Mouse (Mus musculus) brown adipose tissue, adult 24 weeks (tissue): ENCODE measurements around the gene F7. TPM values are rescaled to one million over a fixed set of nuclear protein-coding genes. Genes with fewer than 3 reads are reported as not detected.

Source experiments
- H3K27ac ChIP-seq: fragments of 200-500 bp; replicated peaks from 2 replicates; pipeline ENCODE4 v1.5.1; 2012; ENCODE audit warnings: low read depth, mild to moderate bottlenecking, low read length
- H3K4me1 ChIP-seq: fragments of 200-500 bp; 2 replicates; pipeline ENCODE4 v1.6.1; 2012; ENCODE audit warnings: low read length, mixed read lengths; ENCODE audit not compliant: control insufficient read depth, insufficient read depth, insufficient read length
- H3K4me3 ChIP-seq: fragments of 200-500 bp; 2 replicates; pipeline ENCODE4 v1.5.1; 2012; ENCODE audit warnings: low read depth, mild to moderate bottlenecking, low read length, moderate library complexity; ENCODE audit not compliant: insufficient read depth
- polyA plus RNA-seq: library from polyadenylated mRNA; stranded (reverse); fragments of >200 nt; gene quantifications from 2 replicates; pipeline ENCODE4 v1.2.4, GENCODE M21; 2012; ENCODE audit not compliant: missing spikeins, insufficient read depth, insufficient read length

F7 gene
- not detected in 2 replicates for polyA plus RNA-seq

GRCm38 (mm10) chr8:13025487-13026224 lies at the start of gene F7:
Gene F7 (plus strand): TSS chr8:13026034.
- H3K4me3 ChIP-seq = no peak within 1 kb of the TSS
- H3K27ac ChIP-seq = no peak within 1 kb of the TSS
- H3K4me1 ChIP-seq = no peaks in the 10 kb centered on the region

- Histone ChIP-seq H3K4me3 (no peak overlapping the region), H3K27ac (no peak overlapping the region), H3K4me1 (no peaks in the 10 kb centered on the region)
Observed at GRCm38 (mm10) chr8:12976290-12976689, 49.5 kb upstream of the F7 start.

GRCm38 (mm10) chr8:12976723-12977122 lies 49.1 kb upstream of the F7 start:
- Histone ChIP-seq H3K4me3 (no peak overlapping the region), H3K27ac (no peak overlapping the region), H3K4me1 (no peaks in the 10 kb centered on the region)

GRCm38 (mm10) chr8:12977325-12977724 lies 48.5 kb upstream of the F7 start:
- Histone ChIP-seq H3K27ac (no peak overlapping the region), H3K4me1 (no peaks in the 10 kb centered on the region), H3K4me3 (no peak overlapping the region)

GRCm38 (mm10) chr8:12978308-12978707 lies 47.5 kb upstream of the F7 start:
- Histone ChIP-seq H3K27ac (no peak overlapping the region), H3K4me1 (no peaks in the 10 kb centered on the region), H3K4me3 (no peak overlapping the region)

- H3K4me1 ChIP-seq = no peaks in the 10 kb centered on the region
- H3K27ac ChIP-seq = no peak overlapping the region
- no peak overlapping the region for H3K4me3 ChIP-seq
Observed at GRCm38 (mm10) chr8:12978726-12979125, 47.1 kb upstream of the F7 start.

- H3K4me3 ChIP-seq = no peak overlapping the region
- H3K27ac ChIP-seq = no peak overlapping the region
- no peaks in the 10 kb centered on the region for H3K4me1 ChIP-seq
Observed at GRCm38 (mm10) chr8:12983681-12984467, 42.0 kb upstream of the F7 start.

GRCm38 (mm10) chr8:12984601-12985243 lies 41.1 kb upstream of the F7 start:
- Histone ChIP-seq H3K4me3 (no peak overlapping the region), H3K4me1 (no peaks in the 10 kb centered on the region), H3K27ac (no peak overlapping the region)

- H3K4me3 ChIP-seq = no peak overlapping the region
- H3K4me1 ChIP-seq = no peaks in the 10 kb centered on the region
- no peak overlapping the region for H3K27ac ChIP-seq
Observed at GRCm38 (mm10) chr8:12985259-12985658, 40.6 kb upstream of the F7 start.

- Histone ChIP-seq H3K4me3 (no peak overlapping the region), H3K27ac (no peak overlapping the region), H3K4me1 (no peaks in the 10 kb centered on the region)
Observed at GRCm38 (mm10) chr8:12987571-12987970, 38.3 kb upstream of the F7 start.

- Histone ChIP-seq H3K27ac (no peak overlapping the region), H3K4me3 (no peak overlapping the region), H3K4me1 (no peaks in the 10 kb centered on the region)
Observed at GRCm38 (mm10) chr8:12988722-12989430, 37.0 kb upstream of the F7 start.

GRCm38 (mm10) chr8:12991411-12991810 lies 34.4 kb upstream of the F7 start:
- Histone ChIP-seq H3K4me3 (no peak overlapping the region), H3K4me1 (no peaks in the 10 kb centered on the region), H3K27ac (no peak overlapping the region)

GRCm38 (mm10) chr8:12994468-12994867 lies 31.4 kb upstream of the F7 start:
- Histone ChIP-seq H3K4me1 (no peaks in the 10 kb centered on the region), H3K4me3 (no peak overlapping the region), H3K27ac (no peak overlapping the region)

- Histone ChIP-seq H3K4me1 (no peaks in the 10 kb centered on the region), H3K27ac (no peak overlapping the region), H3K4me3 (no peak overlapping the region)
Observed at GRCm38 (mm10) chr8:12995481-12995880, 30.4 kb upstream of the F7 start.

- no peak overlapping the region for H3K27ac ChIP-seq
- H3K4me3 ChIP-seq = no peak overlapping the region
Observed at GRCm38 (mm10) chr8:12996831-12997275, 29.0 kb upstream of the F7 start.

More at GRCm38 (mm10) chr8:12996831-12997275, 29.0 kb upstream of the F7 start:
- no peaks in the 10 kb centered on the region for H3K4me1 ChIP-seq
